Mouse (Mus musculus) thymus, postnatal 0 days (tissue): ENCODE measurements around the gene Bcas1. TPM values are rescaled to one million over a fixed set of nuclear protein-coding genes. Genes with fewer than 3 reads are reported as not detected.
"Not testable (repeated sequence)": the region's sequence is repeated elsewhere in the genome, so short reads cannot be mapped to it uniquely, and the experiment has no call there.

Source experiments
- DNase-seq: peaks from one replicate; pipeline ENCODE4 v3.0.0-alpha.2; 2015; ENCODE audit warnings: low spot score
- polyA plus RNA-seq: library from polyadenylated mRNA; unstranded; fragments of >200 nt; fragmentation: Nextera tagmentation; extraction: Ambion mirVana; gene quantifications from 2 replicates; pipeline ENCODE4 v1.2.1, GENCODE M21; 2015

Bcas1 gene
- polyA plus RNA-seq: 0.79 and 0.80 TPM in 2 replicates

- DNase-seq: no peak
Observed at GRCm38 (mm10) chr2:170427704-170428103, at the start of gene Bcas1. Bcas1 (minus strand) TSS chr2:170427845.

GRCm38 (mm10) chr2:170476643-170477042, 49.0 kb upstream of the Bcas1 start:
- DNase-seq: no peak

- peak; percentile 12 for DNase-seq
Observed at GRCm38 (mm10) chr2:170476215-170476614, 48.6 kb upstream of the Bcas1 start.

- no peak for DNase-seq
Observed at GRCm38 (mm10) chr2:170475164-170475563, 47.5 kb upstream of the Bcas1 start.

GRCm38 (mm10) chr2:170474125-170474524, 46.5 kb upstream of the Bcas1 start:
- no peak for DNase-seq

- DNase-seq: no peak
Observed at GRCm38 (mm10) chr2:170470591-170470990, 42.9 kb upstream of the Bcas1 start.

GRCm38 (mm10) chr2:170469616-170470308, 42.1 kb upstream of the Bcas1 start:
- no peak for DNase-seq

GRCm38 (mm10) chr2:170468009-170468408, 40.4 kb upstream of the Bcas1 start:
- no peak for DNase-seq

GRCm38 (mm10) chr2:170464817-170465216, 37.2 kb upstream of the Bcas1 start:
- no peak for DNase-seq

- DNase-seq: no peak
Observed at GRCm38 (mm10) chr2:170461652-170462051, 34.0 kb upstream of the Bcas1 start.

- DNase-seq: no peak
Observed at GRCm38 (mm10) chr2:170459805-170460204, 32.2 kb upstream of the Bcas1 start.

GRCm38 (mm10) chr2:170459183-170459582, 31.5 kb upstream of the Bcas1 start:
- DNase-seq: no peak

- DNase-seq: not testable (repeated sequence)
Observed at GRCm38 (mm10) chr2:170453809-170454208, 26.2 kb upstream of the Bcas1 start.

GRCm38 (mm10) chr2:170450933-170451332, 23.3 kb upstream of the Bcas1 start:
- peak; percentile 65 for DNase-seq

- no peak for DNase-seq
Observed at GRCm38 (mm10) chr2:170447651-170448050, 20.0 kb upstream of the Bcas1 start.

- no peak for DNase-seq
Observed at GRCm38 (mm10) chr2:170446843-170447383, 19.3 kb upstream of the Bcas1 start.

GRCm38 (mm10) chr2:170445861-170446260, 18.2 kb upstream of the Bcas1 start:
- no peak for DNase-seq

- DNase-seq: no peak
Observed at GRCm38 (mm10) chr2:170442535-170442934, 14.9 kb upstream of the Bcas1 start.

- no peak for DNase-seq
Observed at GRCm38 (mm10) chr2:170438782-170439181, 11.1 kb upstream of the Bcas1 start.

- DNase-seq: no peak
Observed at GRCm38 (mm10) chr2:170436204-170436603, 8.6 kb upstream of the Bcas1 start.

- no peak for DNase-seq
Observed at GRCm38 (mm10) chr2:170432152-170432551, 4.5 kb upstream of the Bcas1 start.

- DNase-seq: no peak
Observed at GRCm38 (mm10) chr2:170428966-170429365, 1.3 kb upstream of the Bcas1 start.

GRCm38 (mm10) chr2:170424131-170424530, 3.5 kb downstream of the Bcas1 start:
- DNase-seq: no peak
